Mouse (Mus musculus) lung, embryonic 14.5 days (tissue): Measurements from ENCODE around the gene Rad9a. TPM values are rescaled to one million over a fixed set of nuclear protein-coding genes. Genes with fewer than 3 reads are reported as not detected.

Experiments used
- ATAC-seq: fragments of 200-750 bp; cut with Nextera tagmentation; 2 replicates; pipeline ENCODE4 v1.8.0; 2017; ENCODE audit warnings: mild to moderate bottlenecking, moderate TSS enrichment, moderate library complexity; ENCODE audit not compliant: insufficient read depth
- DNase-seq: peaks from one replicate; pipeline ENCODE4 v3.0.0-alpha.2; 2015
- H3K27ac ChIP-seq: fragments of 300-500 bp; sonication (generic); 2 replicates; pipeline ENCODE4 v1.5.1; 2014; ENCODE audit warnings: low read depth, mild to moderate bottlenecking, moderate library complexity
- H3K27me3 ChIP-seq: fragments of 300-500 bp; sonication (generic); 2 replicates; pipeline ENCODE4 v1.6.1; 2014; ENCODE audit warnings: low read length, control low read depth; ENCODE audit not compliant: insufficient read depth
- H3K36me3 ChIP-seq: fragments of 300-500 bp; sonication (generic); 2 replicates; pipeline ENCODE4 v1.6.1; 2014; ENCODE audit warnings: control low read depth; ENCODE audit not compliant: insufficient read depth
- H3K4me1 ChIP-seq: fragments of 300-500 bp; sonication (generic); 2 replicates; pipeline ENCODE4 v1.6.1; 2014; ENCODE audit warnings: antibody characterized with exemption, control low read depth; ENCODE audit not compliant: insufficient read depth
- H3K4me2 ChIP-seq: fragments of 300-500 bp; sonication (generic); 2 replicates; pipeline ENCODE4 v1.6.1; 2014; ENCODE audit warnings: mild to moderate bottlenecking
- H3K4me3 ChIP-seq: fragments of 300-500 bp; sonication (generic); 2 replicates; pipeline ENCODE4 v1.5.1; 2014; ENCODE audit warnings: low read depth, low read length
- H3K9ac ChIP-seq: fragments of 300-500 bp; sonication (generic); 2 replicates; pipeline ENCODE4 v1.6.1; 2014
- H3K9me3 ChIP-seq: fragments of 300-500 bp; sonication (generic); 2 replicates; pipeline ENCODE4 v1.6.1; 2016; ENCODE audit warnings: low read depth, low read length, control low read depth
- CTCF ChIP-seq: IDR thresholded peaks from 2 replicates; pipeline ENCODE4 v1.5.1; 2016; ENCODE audit warnings: antibody characterized with exemption, low read depth
- WGBS: fragments of 180-500 bp; shearing (Covaris S2); extraction: QIAGEN DNeasy Blood & Tissue Kit; methylation state at CpG from one replicate; pipeline ENCODE4 v1.1.7; 2014; 5-methylcytosine and 5-hydroxymethylcytosine counted together
- polyA plus RNA-seq: library from polyadenylated mRNA; unstranded; fragments of >200 nt; fragmentation: Nextera tagmentation; extraction: Ambion mirVana; gene quantifications from 2 replicates; pipeline ENCODE4 v1.2.1, GENCODE M21; 2014

Gene Rad9a
- polyA plus RNA-seq, 1 experiment from 2014 or later: 47.4 TPM

DNA sequence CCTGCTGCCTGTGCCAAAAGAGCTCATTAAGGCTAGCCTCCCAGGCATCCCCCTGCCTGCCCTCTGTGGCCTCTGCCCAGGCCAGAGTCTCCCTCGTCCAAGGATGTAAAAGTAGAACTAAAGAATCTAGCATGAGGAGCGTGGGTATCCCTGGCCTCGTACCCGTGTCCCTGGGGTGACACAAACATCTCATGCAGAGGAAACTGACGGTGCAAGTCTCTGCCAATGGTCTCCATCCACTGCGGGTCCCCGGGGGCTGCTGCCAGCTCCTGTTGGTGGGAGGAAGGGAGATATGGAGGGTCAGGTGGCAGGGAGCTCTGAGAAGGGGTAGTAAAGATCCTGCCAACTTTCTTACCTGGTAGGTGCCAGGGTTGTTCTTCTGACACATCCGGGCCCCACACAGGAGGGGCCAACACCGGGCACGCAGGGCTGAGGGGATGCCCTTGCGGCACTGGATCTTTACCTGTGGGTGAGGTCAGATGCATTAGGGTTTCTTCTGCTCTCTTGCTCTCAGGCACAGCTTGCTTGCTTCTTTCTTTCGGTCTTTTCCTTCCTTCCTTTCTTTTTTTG lies 12.3 kb downstream of the Rad9a start:
- Histone ChIP-seq H3K36me3 (peaks cover 12% of the 10 kb centered on the region), H3K27me3 (no peaks in the 10 kb centered on the region), H3K4me1 (peaks cover 11% of the 10 kb centered on the region), H3K9me3 (no peaks in the 10 kb centered on the region), H3K9ac (no peak overlapping the region), H3K4me2 (no peak overlapping the region), H3K4me3 (no peak overlapping the region), H3K27ac (no peak overlapping the region)
- DNase-seq: no peak
- no peak for TF ChIP-seq CTCF
- WGBS: 83% methylated on average over 12 of the region's 12 CpGs
- no peak for ATAC-seq

DNA sequence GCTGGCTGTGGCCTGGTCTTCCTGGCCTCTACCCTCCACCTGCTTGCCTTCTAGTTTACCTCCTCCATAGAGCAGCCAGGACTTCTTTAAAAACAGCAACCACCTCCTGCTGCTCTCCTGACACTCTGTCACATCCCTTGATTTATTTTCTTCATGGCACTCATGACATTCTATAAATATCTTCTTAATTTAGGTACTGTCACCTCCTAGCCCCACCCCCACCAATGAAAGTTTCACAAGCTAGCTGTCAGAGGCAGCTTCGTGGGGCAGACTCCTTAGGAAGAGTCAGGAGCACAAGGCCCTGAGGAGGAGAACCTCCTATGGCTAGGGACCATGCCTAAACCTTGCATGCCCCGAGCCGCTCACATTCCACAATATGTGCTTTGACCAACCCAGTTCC lies 14.2 kb downstream of the Rad9a start:
- WGBS: 63% methylated on average over 3 of the region's 3 CpGs
- DNase-seq (no peak), ATAC-seq (no peak)
- Histone ChIP-seq H3K4me2 (no peak overlapping the region), H3K4me3 (no peak overlapping the region), H3K4me1 (peaks cover 5% of the 10 kb centered on the region; the same call in 1 of the 2 replicates), H3K36me3 (no peaks in the 10 kb centered on the region), H3K27ac (no peak overlapping the region), H3K27me3 (no peaks in the 10 kb centered on the region), H3K9ac (no peak overlapping the region), H3K9me3 (no peaks in the 10 kb centered on the region)
- TF ChIP-seq CTCF: no peak

DNA sequence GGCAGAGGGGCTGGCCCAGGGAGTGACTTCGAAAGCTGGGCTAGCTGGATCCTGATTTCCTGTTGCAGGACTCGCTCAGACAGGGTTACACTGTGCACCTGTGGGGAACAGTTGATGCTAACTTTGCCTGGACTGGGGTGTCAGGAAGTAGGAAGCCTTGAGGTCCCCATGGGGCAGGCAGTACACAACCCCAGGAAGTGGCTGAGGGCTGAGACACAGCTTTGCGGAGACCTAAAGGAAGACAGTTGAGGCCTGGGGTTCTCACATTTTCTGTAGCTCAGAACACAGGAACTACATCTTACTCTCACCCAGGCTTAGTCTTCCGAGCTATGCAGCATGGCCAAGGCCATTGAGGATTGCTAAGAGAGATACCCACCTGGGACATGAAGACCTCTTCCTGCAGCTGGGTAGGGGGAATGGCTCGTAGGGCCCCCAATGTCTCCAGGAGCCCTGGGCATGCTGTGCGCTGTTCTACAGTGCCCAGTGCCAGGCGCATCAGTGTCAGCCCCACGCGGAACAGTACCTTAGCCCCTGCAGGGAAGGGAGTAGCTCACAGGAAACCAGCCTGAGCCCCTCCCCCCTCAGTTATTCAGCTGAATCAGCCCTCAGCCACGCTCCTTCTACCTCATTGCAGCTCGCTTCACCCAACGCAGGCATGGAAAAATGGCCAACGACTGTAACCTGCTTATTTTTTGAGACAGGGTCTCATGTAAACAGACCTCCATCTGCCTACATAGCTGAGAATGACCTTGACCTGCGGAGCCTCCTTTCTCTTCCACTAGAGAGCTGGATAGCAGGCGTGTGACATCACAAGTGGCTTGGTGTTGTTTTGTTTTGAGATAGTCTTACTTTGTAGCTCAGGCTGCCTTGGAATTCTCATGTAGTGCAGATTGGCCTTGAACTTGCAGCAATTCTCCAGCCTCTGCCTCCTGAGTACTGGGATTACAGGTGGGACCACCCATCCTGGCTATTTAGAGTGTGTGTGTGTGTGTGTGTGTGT lies 16.2 kb downstream of the Rad9a start:
- Histone ChIP-seq H3K4me1 (no peaks in the 10 kb centered on the region), H3K36me3 (no peaks in the 10 kb centered on the region), H3K9ac (peak overlapping the region; percentile 4; the same call in 1 of the 2 replicates), H3K27me3 (no peaks in the 10 kb centered on the region), H3K27ac (peak overlapping the region; percentile 20; the same call in 1 of the 2 replicates), H3K9me3 (no peaks in the 10 kb centered on the region), H3K4me3 (no peak overlapping the region), H3K4me2 (no peak overlapping the region)
- 44% methylated on average over 15 of the region's 15 CpGs for WGBS
- ATAC-seq (peak; percentile 26; the same call in 1 of the 2 replicates), DNase-seq (peak; percentile 32)
- TF ChIP-seq CTCF: no peak

DNA sequence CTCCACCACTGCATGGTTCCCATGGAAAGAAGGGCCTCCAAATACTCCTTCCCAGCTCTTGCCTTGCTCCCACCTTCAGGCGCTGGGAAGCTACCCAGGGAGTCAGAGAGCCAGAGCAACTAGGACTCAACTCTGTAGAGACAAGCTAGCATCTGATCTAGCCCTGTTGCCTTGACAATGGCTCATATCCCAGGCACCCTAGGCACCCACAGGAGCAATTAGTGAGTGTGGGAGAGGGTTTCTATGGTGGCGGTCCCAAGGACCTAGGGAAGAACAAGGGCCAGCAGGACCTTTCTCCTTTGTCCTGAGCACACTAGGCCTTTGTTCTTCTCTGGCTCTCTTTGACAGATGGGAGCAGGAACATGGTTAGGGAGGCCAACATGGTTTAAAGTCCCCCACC lies 17.8 kb downstream of the Rad9a start:
- no peak overlapping the region for H3K27ac ChIP-seq
- H3K36me3 ChIP-seq: no peaks in the 10 kb centered on the region
- no peak overlapping the region for H3K9ac ChIP-seq
- 83% methylated on average over 2 of the region's 2 CpGs for WGBS
- H3K27me3 ChIP-seq: no peaks in the 10 kb centered on the region
- H3K9me3 ChIP-seq: no peaks in the 10 kb centered on the region
- DNase-seq (no peak), ATAC-seq (no peak)
- no peak for TF ChIP-seq CTCF
- no peaks in the 10 kb centered on the region for H3K4me1 ChIP-seq
- no peak overlapping the region for H3K4me3 ChIP-seq
- no peak overlapping the region for H3K4me2 ChIP-seq

DNA sequence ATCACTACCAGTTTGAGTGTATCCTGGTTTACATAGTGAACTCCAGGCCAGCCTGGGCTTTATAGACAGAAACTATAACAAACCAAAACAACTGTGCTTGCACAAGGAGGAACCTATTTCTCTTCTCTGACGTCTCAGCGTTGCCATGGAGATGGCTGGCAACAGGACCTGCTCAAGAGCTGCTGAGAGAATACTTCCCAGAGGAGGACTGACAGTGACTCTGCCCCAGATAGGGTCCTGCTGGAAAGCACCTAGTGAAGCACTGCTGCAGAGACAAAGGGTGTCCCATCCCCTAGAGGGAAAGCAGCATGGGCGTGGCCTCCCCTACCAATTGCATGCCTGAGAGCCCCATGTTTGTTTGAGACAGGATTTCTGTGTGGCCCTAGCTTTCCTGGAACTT lies 19.6 kb downstream of the Rad9a start:
- Histone ChIP-seq H3K9me3 (no peaks in the 10 kb centered on the region), H3K9ac (no peak overlapping the region), H3K27ac (no peak overlapping the region), H3K4me2 (no peak overlapping the region), H3K36me3 (no peaks in the 10 kb centered on the region), H3K4me3 (no peak overlapping the region), H3K4me1 (no peaks in the 10 kb centered on the region), H3K27me3 (no peaks in the 10 kb centered on the region)
- ATAC-seq (peak; percentile 38; the same call in 1 of the 2 replicates), DNase-seq (peak; percentile 78)
- no peak for TF ChIP-seq CTCF
- WGBS: 30% methylated on average over 3 of the region's 3 CpGs

DNA sequence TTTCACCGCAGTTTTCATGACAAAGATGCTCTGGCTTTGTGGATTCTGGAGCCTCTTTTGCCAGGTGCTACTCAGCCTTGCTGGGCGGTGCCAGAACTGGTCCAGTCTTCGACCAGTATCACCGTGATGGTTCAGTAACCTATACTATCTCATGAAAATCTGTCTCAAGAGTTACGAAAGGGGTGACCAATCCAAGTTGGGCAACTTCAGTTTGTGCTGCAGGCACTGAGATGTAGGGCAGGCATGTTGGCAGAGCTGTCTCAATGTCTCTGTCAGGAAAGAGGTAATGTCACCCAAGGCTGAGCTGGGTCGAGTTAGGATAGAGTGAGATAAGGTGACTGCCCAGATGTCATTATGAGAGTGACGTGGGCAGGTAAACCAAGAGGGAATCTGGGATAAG lies 21.1 kb downstream of the Rad9a start:
- no peak overlapping the region for H3K4me3 ChIP-seq
- WGBS: 82% methylated on average over 7 of the region's 7 CpGs
- DNase-seq: no peak
- no peaks in the 10 kb centered on the region for H3K36me3 ChIP-seq
- ATAC-seq: no peak
- H3K4me2 ChIP-seq: no peak overlapping the region
- no peak for TF ChIP-seq CTCF
- H3K27me3 ChIP-seq: no peaks in the 10 kb centered on the region
- H3K27ac ChIP-seq: no peak overlapping the region
- H3K9me3 ChIP-seq: no peaks in the 10 kb centered on the region
- H3K9ac ChIP-seq: no peak overlapping the region
- H3K4me1 ChIP-seq: no peaks in the 10 kb centered on the region; the same call in 1 of the 2 replicates

DNA sequence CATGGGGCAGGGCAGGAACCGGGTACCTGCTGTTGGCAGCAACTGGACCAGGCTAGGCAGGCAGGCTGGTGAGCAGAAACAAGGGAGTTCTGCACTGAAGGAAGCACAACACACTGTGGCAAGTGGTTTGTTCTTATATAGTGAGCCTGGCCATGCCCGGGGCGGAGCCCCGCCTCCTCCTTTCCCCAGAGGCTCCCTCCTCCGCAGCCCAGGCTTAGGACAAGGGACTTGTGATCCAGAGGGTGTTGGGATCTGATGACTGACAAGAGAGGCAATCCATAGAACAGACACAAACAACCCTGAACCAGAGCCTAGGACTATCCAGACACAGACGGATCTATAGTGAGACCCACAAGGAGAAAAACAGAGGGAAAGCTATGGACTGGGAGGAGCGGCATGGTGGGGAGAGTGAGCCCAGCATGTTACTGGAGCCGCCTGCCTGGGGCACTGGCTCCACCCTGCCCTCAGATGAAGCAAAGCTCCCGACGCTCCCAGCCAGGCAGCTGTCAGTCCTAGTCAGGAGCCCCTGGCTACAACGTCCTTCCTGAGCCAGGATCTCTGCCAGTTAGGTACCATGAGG lies 26.0 kb downstream of the Rad9a start, which contains the start of gene Carns1:
Carns1 (minus strand) TSS at position 112 of the 580 bp plus-strand sequence.
- DNase-seq: peak; percentile 52
- H3K4me3 ChIP-seq: no peak within 1 kb of the TSS

More for the DNA sequence above, 26.0 kb downstream of the Rad9a start, which contains the start of gene Carns1:
- Histone ChIP-seq H3K9me3 (no peaks in the 10 kb centered on the region), H3K36me3 (no peaks in the 10 kb centered on the region), H3K27me3 (no peaks in the 10 kb centered on the region), H3K9ac (peak within 1 kb of the TSS; percentile 32; the same call in 1 of the 2 replicates), H3K4me1 (peaks cover 3% of the 10 kb centered on the region; the same call in 1 of the 2 replicates), H3K4me2 (peak within 1 kb of the TSS; percentile 51), H3K27ac (no peak within 1 kb of the TSS)
- peak; percentile 64 for ATAC-seq
- no peak for TF ChIP-seq CTCF
- WGBS: 3% methylated on average over 11 of the region's 11 CpGs
